10 mouse cellular contexts compared by ENCODE assay signal in the genomic region with DNA sequence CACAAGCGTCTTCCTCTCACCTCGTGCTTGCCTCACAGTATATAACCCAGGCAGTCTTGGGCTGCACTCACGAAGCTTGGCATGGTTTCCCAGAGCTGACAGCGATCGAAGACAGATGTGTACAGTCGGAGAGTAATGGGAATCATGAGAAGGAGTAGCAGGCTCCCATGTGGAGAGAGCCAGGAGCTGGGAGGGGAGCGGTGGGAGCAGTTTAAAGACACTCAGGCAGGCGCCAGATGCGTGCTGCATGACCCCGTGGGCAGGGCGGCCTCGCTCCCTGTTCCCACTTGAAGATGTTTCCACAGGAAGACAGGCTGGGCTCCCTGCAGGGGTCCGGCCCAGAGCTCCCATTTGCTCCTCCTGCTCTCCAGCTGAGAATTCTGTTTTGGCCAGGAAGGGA. TPM values are rescaled to one million over a fixed set of nuclear protein-coding genes. Genes with fewer than 3 reads are reported as not detected.
A peak's percentile ranks its signal among the peaks of the same experiment; 100 is the strongest.
DNase-seq lines count a peak whose midpoint lies in the region; ATAC-seq and TF ChIP-seq lines count a peak whose summit lies in the region.
"Had no signal": no experiment of that assay in that cellular context is flagged by ENCODE, and none has a peak within 500 bp of the region (broad histone marks: within the 10 kb centered on the region; RNA-seq: fewer than 3 reads in every experiment).

No protein-coding gene starts in this region.

- ATAC-seq in intestine, embryonic 14.5 days (replicated peaks; ENCODE audit: low FRiP score, low TSS enrichment, low read depth) = peak; percentile 66; the same call in 1 of the 2 replicates
- ATAC-seq in intestine, postnatal 0 days = no peak
- peak; percentile 59 for ATAC-seq in kidney, embryonic 14.5 days (ENCODE audit: low FRiP score, low TSS enrichment)
- ATAC-seq in neural tube, embryonic 15.5 days (ENCODE audit: low FRiP score) = 0 out of 2 replicates have a peak, but pooled peaks have one; percentile 11
- ATAC-seq in frontal cortex, adult (ENCODE audit: low TSS enrichment) = no peak; the same call in 1 of the 2 replicates
- no peak for ATAC-seq in hindbrain, embryonic 16.5 days
- no peak for ATAC-seq in erythroblast, adult 5-6 weeks (replicated peaks; ENCODE audit: low FRiP score, poor library complexity, severe bottlenecking)

- H3K4me3 ChIP-seq in intestine, embryonic 14.5 days (ENCODE audit: low read depth, low read length) = no peak overlapping the region
- H3K4me3 ChIP-seq in intestine, postnatal 0 days (ENCODE audit: low read depth, low read length) = no peak overlapping the region
- H3K4me3 ChIP-seq in kidney, embryonic 14.5 days (ENCODE audit: low read length) = no peak overlapping the region
- no peak overlapping the region for H3K4me3 ChIP-seq in neural tube, embryonic 15.5 days (replicated peaks)
- H3K4me3 ChIP-seq in hindbrain, embryonic 16.5 days (ENCODE audit: low read length) = no peak overlapping the region
- H3K4me3 ChIP-seq: embryonic facial prominence, embryonic 12.5 days had no signal

- H3K4me1 ChIP-seq in intestine, embryonic 14.5 days (replicated peaks; ENCODE audit: control insufficient read depth, insufficient read depth, low read length) = peaks cover 42% of the 10 kb centered on the region
- H3K4me1 ChIP-seq in intestine, postnatal 0 days (replicated peaks; ENCODE audit: control insufficient read depth, insufficient read depth, low read length) = no peaks in the 10 kb centered on the region
- peaks cover 25% of the 10 kb centered on the region for H3K4me1 ChIP-seq in kidney, embryonic 14.5 days (ENCODE audit: control insufficient read depth, insufficient read depth, low read length)
- 0 out of 2 replicates have a peak, but pooled peaks cover 3% of the 10 kb centered on the region for H3K4me1 ChIP-seq in neural tube, embryonic 15.5 days
- H3K4me1 ChIP-seq in hindbrain, embryonic 16.5 days (ENCODE audit: control insufficient read depth, insufficient read depth, low read depth, low read length) = no peaks in the 10 kb centered on the region

- peak; percentile 70 for DNase-seq in intestine, embryonic 14.5 days (ENCODE audit: low spot score)
- peak; percentile 98 for DNase-seq in heart, adult 11 months

- H3K36me3 ChIP-seq in intestine, embryonic 14.5 days (ENCODE audit: control insufficient read depth, insufficient read depth, low read length) = 0 out of 2 replicates have a peak, but pooled peaks cover 3% of the 10 kb centered on the region
- H3K36me3 ChIP-seq in intestine, postnatal 0 days (ENCODE audit: control insufficient read depth, insufficient read depth) = no peaks in the 10 kb centered on the region
- peaks cover 3% of the 10 kb centered on the region; the same call in 1 of the 2 replicates for H3K36me3 ChIP-seq in kidney, embryonic 14.5 days (ENCODE audit: control insufficient read depth, insufficient read depth, low read length)
- no peaks in the 10 kb centered on the region for H3K36me3 ChIP-seq in neural tube, embryonic 15.5 days
- no peaks in the 10 kb centered on the region for H3K36me3 ChIP-seq in hindbrain, embryonic 16.5 days (ENCODE audit: control insufficient read depth, insufficient read depth, low read length)

- no peaks in the 10 kb centered on the region for H3K9me3 ChIP-seq in intestine, embryonic 14.5 days (ENCODE audit: control insufficient read depth, low read length)
- no peaks in the 10 kb centered on the region for H3K9me3 ChIP-seq in intestine, postnatal 0 days (ENCODE audit: control insufficient read depth)
- no peaks in the 10 kb centered on the region for H3K9me3 ChIP-seq in kidney, embryonic 14.5 days (ENCODE audit: control insufficient read depth, low read length)
- H3K9me3 ChIP-seq in neural tube, embryonic 15.5 days (replicated peaks) = no peaks in the 10 kb centered on the region
- H3K9me3 ChIP-seq in hindbrain, embryonic 16.5 days (ENCODE audit: control insufficient read depth, low read length) = no peaks in the 10 kb centered on the region
- H3K9me3 ChIP-seq: embryonic facial prominence, embryonic 12.5 days had no signal

- TF ChIP-seq CTCF in intestine, postnatal 0 days (IDR thresholded peaks at IDR 0.05; ENCODE audit: low read depth) = no peak

- H3K4me2 ChIP-seq in intestine, embryonic 14.5 days (ENCODE audit: low read length) = 0 out of 2 replicates have a peak overlapping the region, but pooled peaks have one; percentile 7
- no peak overlapping the region for H3K4me2 ChIP-seq in intestine, postnatal 0 days (replicated peaks; ENCODE audit: low read depth)
- H3K4me2 ChIP-seq in kidney, embryonic 14.5 days (replicated peaks; ENCODE audit: low read depth, low read length) = no peak overlapping the region
- H3K4me2 ChIP-seq in neural tube, embryonic 15.5 days = no peak overlapping the region
- H3K4me2 ChIP-seq in hindbrain, embryonic 16.5 days (ENCODE audit: low read length) = no peak overlapping the region
- H3K4me2 ChIP-seq: embryonic facial prominence, embryonic 12.5 days had no signal

- no peak overlapping the region for H3K9ac ChIP-seq in intestine, embryonic 14.5 days (ENCODE audit: low read length)
- H3K9ac ChIP-seq in intestine, postnatal 0 days (ENCODE audit: low read depth, low read length) = no peak overlapping the region
- H3K9ac ChIP-seq in kidney, embryonic 14.5 days (ENCODE audit: low read depth, low read length) = no peak overlapping the region
- no peak overlapping the region for H3K9ac ChIP-seq in neural tube, embryonic 15.5 days (replicated peaks)
- no peak overlapping the region for H3K9ac ChIP-seq in hindbrain, embryonic 16.5 days (ENCODE audit: low read depth, low read length)
- H3K9ac ChIP-seq: embryonic facial prominence, embryonic 12.5 days had no signal

- H3K27me3 ChIP-seq in intestine, embryonic 14.5 days (replicated peaks; ENCODE audit: control insufficient read depth, insufficient read depth, low read length) = no peaks in the 10 kb centered on the region
- no peaks in the 10 kb centered on the region for H3K27me3 ChIP-seq in intestine, postnatal 0 days (replicated peaks; ENCODE audit: control insufficient read depth, insufficient read depth, low read length)
- H3K27me3 ChIP-seq in kidney, embryonic 14.5 days (ENCODE audit: control insufficient read depth, insufficient read depth, low read length) = no peaks in the 10 kb centered on the region
- H3K27me3 ChIP-seq in neural tube, embryonic 15.5 days (replicated peaks) = no peaks in the 10 kb centered on the region
- no peaks in the 10 kb centered on the region for H3K27me3 ChIP-seq in hindbrain, embryonic 16.5 days (replicated peaks; ENCODE audit: control insufficient read depth, insufficient read depth, low read length)
- H3K27me3 ChIP-seq: embryonic facial prominence, embryonic 12.5 days had no signal

- WGBS in intestine, embryonic 14.5 days = 21% methylated on average over 13 of the region's 13 CpGs
- 47% methylated on average over 13 of the region's 13 CpGs for WGBS in intestine, postnatal 0 days
- WGBS in kidney, embryonic 14.5 days = 36% methylated on average over 13 of the region's 13 CpGs
- 59% methylated on average over 13 of the region's 13 CpGs for WGBS in neural tube, embryonic 15.5 days
- WGBS in hindbrain, embryonic 16.5 days = 65% methylated on average over 13 of the region's 13 CpGs

- peak overlapping the region; percentile 45; the same call in 1 of the 2 replicates for H3K27ac ChIP-seq in intestine, embryonic 14.5 days (ENCODE audit: low read depth)
- H3K27ac ChIP-seq in intestine, postnatal 0 days (ENCODE audit: low read depth, low read length) = no peak overlapping the region
- peak overlapping the region; percentile 30; the same call in 1 of the 2 replicates for H3K27ac ChIP-seq in kidney, embryonic 14.5 days (ENCODE audit: low read depth, low read length)
- H3K27ac ChIP-seq in neural tube, embryonic 15.5 days (replicated peaks) = no peak overlapping the region
- H3K27ac ChIP-seq in hindbrain, embryonic 16.5 days (ENCODE audit: low read depth, low read length) = no peak overlapping the region
- H3K27ac ChIP-seq: embryonic facial prominence, embryonic 12.5 days; macrophage had no signal

RNA-seq across cellular contexts. Expression of a gene that starts 25.2 kb away (rescaled TPM):
- polyA plus RNA-seq in intestine, embryonic 14.5 days (2014; fragmentation: Nextera tagmentation; extraction: Ambion mirVana) = 9.9 and 13.2 TPM in 2 replicates
- polyA plus RNA-seq in intestine, postnatal 0 days (2015; fragmentation: Nextera tagmentation; extraction: Ambion mirVana) = 7.2 and 8.1 TPM in 2 replicates
- 20.7 TPM in 2 replicates for polyA plus RNA-seq in kidney, embryonic 14.5 days (2014; fragmentation: Nextera tagmentation; extraction: Ambion mirVana)
- polyA plus RNA-seq in neural tube, embryonic 15.5 days (2015; fragmentation: Nextera tagmentation; extraction: Ambion mirVana) = 7.6 and 8.0 TPM in 2 replicates
- 5.2 and 5.5 TPM in 2 replicates for polyA plus RNA-seq in hindbrain, embryonic 16.5 days (2015; fragmentation: Nextera tagmentation; extraction: Ambion mirVana)
- total RNA-seq in erythroblast, adult 5-6 weeks (2015; ENCODE audit: low replicate concordance) = not detected in 2 replicates
- not detected in 2 replicates for total RNA-seq in erythroblast, adult 5-6 weeks (2017; ENCODE audit: low replicate concordance)
- polyA plus RNA-seq: macrophage had no signal

Comparison
In these comparisons a context has a peak if more than half of its experiments do, and no peak if none do; other contexts are left out.
1. ATAC-seq: peak in intestine, embryonic 14.5 days (single experiment), kidney, embryonic 14.5 days (single experiment) and neural tube, embryonic 15.5 days (single experiment); none in intestine, postnatal 0 days (single experiment), frontal cortex, adult (single experiment), hindbrain, embryonic 16.5 days (single experiment) and erythroblast, adult 5-6 weeks (single experiment).
2. H3K27ac ChIP-seq: peak in intestine, embryonic 14.5 days (single experiment) and kidney, embryonic 14.5 days (single experiment); none in intestine, postnatal 0 days (single experiment), neural tube, embryonic 15.5 days (single experiment) and hindbrain, embryonic 16.5 days (single experiment).